Mouse (Mus musculus): ENCODE measurements around the gene Gucy2c.

GRCm38 (mm10) chr6:136654470-136654869 is 127.1 kb downstream of the Gucy2c start:
- TF ChIP-seq CTCF (IDR thresholded peaks at IDR 0.05 in 2 of 3, conservative IDR thresholded peaks at IDR 0.05 in 1 of 3; ENCODE audit: control insufficient read depth in 1 of 3, insufficient read depth in 1 of 3, low read depth in 2 of 3, low read length in 3 of 3, poor library complexity in 1 of 3, severe bottlenecking in 1 of 3): no peak
- TF ChIP-seq POLR2A (IDR thresholded peaks at IDR 0.05; ENCODE audit: control insufficient read depth in 1 of 2, insufficient read depth in 1 of 2, low read depth in 1 of 2, low read length in 2 of 2, poor library complexity in 1 of 2): no peak

Measured in MEL (cell line).